Mouse (Mus musculus) MEL (cell line): Measurements from ENCODE around the gene Fgfr2.

Source experiments
- CHD1 ChIP-seq: IDR thresholded peaks from 2 replicates; pipeline ENCODE4 v1.6.1; 2012; ENCODE audit warnings: low read depth, mild to moderate bottlenecking, inconsistent platforms, low read length, improper control_type of control experiment
- CTCF ChIP-seq, 3 experiments: IDR thresholded peaks in 2 of 3; conservative IDR thresholded peaks in 1 of 3; 2 replicates each; pipeline ENCODE4 v1.5.1; 2011 to 2012; ENCODE audit warnings: low read length in 3 of 3, low read depth in 2 of 3, mild to moderate bottlenecking in 2 of 3, improper control_type of control experiment in 1 of 3, inconsistent platforms in 1 of 3, mixed read lengths in 1 of 3, moderate library complexity in 1 of 3; ENCODE audit not compliant: control insufficient read depth in 1 of 3, insufficient read depth in 1 of 3, poor library complexity in 1 of 3, severe bottlenecking in 1 of 3
- EP300 ChIP-seq, 2 experiments: IDR thresholded peaks; 2 replicates each; pipeline ENCODE4 v1.6.1; 2011; ENCODE audit warnings: improper control_type of control experiment in 2 of 2, low read length in 2 of 2, low read depth in 1 of 2, mild to moderate bottlenecking in 1 of 2
- GATA1 ChIP-seq: IDR thresholded peaks from 2 replicates; pipeline ENCODE4 v1.6.1; 2011; ENCODE audit warnings: low read depth, low read length, improper control_type of control experiment
- KAT2A ChIP-seq: conservative IDR thresholded peaks from 2 replicates; pipeline ENCODE4 v1.6.1; 2012; ENCODE audit warnings: low read depth, low read length, improper control_type of control experiment, inconsistent platforms
- MAX ChIP-seq: IDR thresholded peaks from 2 replicates; pipeline ENCODE4 v1.6.1; 2011; ENCODE audit warnings: low read length, improper control_type of control experiment
- MYB ChIP-seq: IDR thresholded peaks from 2 replicates; pipeline ENCODE4 v1.6.1; 2011; ENCODE audit warnings: mild to moderate bottlenecking, low read depth, low read length, improper control_type of control experiment
- NELFE ChIP-seq: IDR thresholded peaks from 2 replicates; pipeline ENCODE4 v1.6.1; 2011; ENCODE audit warnings: low read depth, low read length, improper control_type of control experiment
- NRF1 ChIP-seq: IDR thresholded peaks from 2 replicates; pipeline ENCODE4 v1.6.1; 2014; ENCODE audit warnings: low read depth, mild to moderate bottlenecking, inconsistent platforms, low read length, improper control_type of control experiment, moderate library complexity; ENCODE audit not compliant: poor library complexity, insufficient read depth, severe bottlenecking
- POLR2A ChIP-seq, 2 experiments: IDR thresholded peaks; 2 replicates each; pipeline ENCODE4 v1.6.1; 2011 to 2012; ENCODE audit warnings: low read length in 2 of 2, mild to moderate bottlenecking in 2 of 2, control low read depth in 1 of 2, improper control_type of control experiment in 1 of 2, low read depth in 1 of 2, moderate library complexity in 1 of 2; ENCODE audit not compliant: control insufficient read depth in 1 of 2, insufficient read depth in 1 of 2, poor library complexity in 1 of 2
- POLR2AphosphoS5 ChIP-seq: IDR thresholded peaks from 2 replicates; pipeline ENCODE4 v1.6.1; 2012; ENCODE audit warnings: low read depth, borderline replicate concordance, mild to moderate bottlenecking, inconsistent platforms, low read length, moderate library complexity, mixed read lengths
- SMC3 ChIP-seq: IDR thresholded peaks from 2 replicates; pipeline ENCODE4 v1.6.1; 2011; ENCODE audit warnings: low read depth, low read length, improper control_type of control experiment
- USF2 ChIP-seq, 2 experiments: IDR thresholded peaks; 2 replicates each; pipeline ENCODE4 v1.6.1; 2011 to 2012; ENCODE audit warnings: improper control_type of control experiment in 2 of 2, low read length in 2 of 2, borderline replicate concordance in 1 of 2, inconsistent platforms in 1 of 2, low read depth in 1 of 2, mild to moderate bottlenecking in 1 of 2; ENCODE audit not compliant: insufficient read depth in 1 of 2

DNA sequence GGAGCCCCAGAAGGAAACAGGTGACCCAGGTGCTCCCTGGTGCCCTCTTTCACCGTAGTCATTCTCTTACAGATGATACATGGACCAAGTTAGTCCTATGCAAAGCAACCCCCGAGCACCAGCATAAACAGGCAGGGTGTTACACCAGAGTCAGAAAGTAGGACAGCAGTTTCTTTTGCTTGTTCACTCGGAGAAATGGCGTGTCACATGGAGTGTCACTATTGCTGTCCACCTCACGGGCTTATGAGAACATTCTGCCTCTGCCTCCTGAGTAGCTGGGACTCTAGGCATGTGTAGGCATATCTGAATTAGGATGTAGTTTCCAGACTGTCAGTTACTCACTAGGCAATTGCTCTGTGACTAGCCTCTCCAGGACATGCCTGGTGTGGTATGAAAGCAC, 1109.2 kb downstream of the Fgfr2 start:
- TF ChIP-seq NRF1 (no peak), POLR2A (IDR thresholded peaks at IDR 0.05; ENCODE audit: control insufficient read depth in 1 of 2, insufficient read depth in 1 of 2, low read depth in 1 of 2, low read length in 2 of 2, poor library complexity in 1 of 2) (no peak), GATA1 (no peak), CTCF (IDR thresholded peaks at IDR 0.05 in 2 of 3, conservative IDR thresholded peaks at IDR 0.05 in 1 of 3; ENCODE audit: control insufficient read depth in 1 of 3, insufficient read depth in 1 of 3, low read depth in 2 of 3, low read length in 3 of 3, poor library complexity in 1 of 3, severe bottlenecking in 1 of 3) (no peak), USF2 (IDR thresholded peaks at IDR 0.05; ENCODE audit: borderline replicate concordance in 1 of 2, insufficient read depth in 1 of 2, low read depth in 1 of 2, low read length in 2 of 2) (no peak), NELFE (no peak), SMC3 (no peak), POLR2AphosphoS5 (no peak), CHD1 (no peak), MYB (no peak), EP300 (IDR thresholded peaks at IDR 0.05; ENCODE audit: low read depth in 1 of 2, low read length in 2 of 2) (no peak), KAT2A (no peak), MAX (no peak)
